Mouse (Mus musculus): ENCODE data around the gene Tssk6.

- TF ChIP-seq CTCF (IDR thresholded peaks at IDR 0.05; ENCODE audit: low read depth) = no peak
- TF ChIP-seq EP300 (IDR thresholded peaks at IDR 0.05; ENCODE audit: low read depth) = no peak
Measured at GRCm38 (mm10) chr8:69876967-69877366, 25.0 kb upstream of the Tssk6 start.

All from liver, postnatal 0 days (tissue).